Mouse (Mus musculus) embryo, embryonic 9.5 days (tissue): ENCODE measurements at regions not wholly inside any gene's neighbourhood (a gene's known extent, or its start where the extent isn't known, plus 50 kb on each side); places are given as distances from the start of the nearest gene placed in this dataset.
A peak's percentile ranks its signal among the peaks of the same experiment; 100 is the strongest.

Source experiments
- DNase-seq: peaks from one replicate; pipeline ENCODE4 v3.0.0-alpha.2; 2017; ENCODE audit errors: extremely low spot score

- DNase-seq: no peak
Observed at GRCm38 (mm10) chr1:90288892-90289731, 85.3 kb downstream of the Ackr3 start.

- peak; percentile 57 for DNase-seq
Observed at GRCm38 (mm10) chr1:90289732-90290215, 86.0 kb downstream of the Ackr3 start.

- no peak for DNase-seq
Observed at GRCm38 (mm10) chr1:90290428-90291197, 86.8 kb downstream of the Ackr3 start.

DNA sequence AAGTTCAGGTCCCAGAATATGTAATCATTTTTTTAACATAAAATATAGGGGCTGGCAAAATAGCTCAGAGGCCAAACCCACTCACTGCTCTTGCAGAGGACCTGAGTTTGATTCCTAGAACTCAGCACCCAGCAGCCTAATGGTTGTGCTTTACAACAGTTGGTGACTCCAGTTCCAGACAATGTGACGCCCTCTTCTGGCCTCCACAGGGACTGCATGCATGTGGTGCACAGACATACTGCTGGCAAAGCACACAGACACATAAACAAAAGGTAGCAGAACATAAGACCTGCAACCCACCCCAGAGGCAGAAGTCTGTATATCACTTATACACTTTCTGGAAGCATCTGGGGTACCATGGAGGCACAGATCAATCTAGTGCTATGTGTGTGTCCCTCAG lies 87.5 kb downstream of the Ackr3 start:
- no peak for DNase-seq

DNA sequence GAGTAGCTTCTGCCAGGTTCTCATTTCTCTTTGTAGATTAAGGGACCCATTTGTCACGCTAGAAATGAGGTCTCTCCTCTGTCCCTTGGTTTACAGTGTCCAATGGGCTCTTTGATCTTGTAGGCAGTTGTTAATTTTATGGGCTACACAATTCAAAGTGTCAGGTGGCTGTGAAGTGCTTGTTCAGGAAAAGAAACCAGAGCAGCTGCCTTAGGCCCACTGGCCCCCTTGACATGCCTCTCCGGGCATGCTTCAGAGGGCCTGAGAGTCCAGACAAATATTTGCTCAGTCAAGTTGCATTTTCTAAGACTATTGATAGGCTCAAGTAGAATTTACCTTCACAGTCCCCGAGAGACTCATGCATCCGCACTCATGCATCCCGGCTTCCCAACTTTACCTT lies 94.0 kb downstream of the Ackr3 start:
- DNase-seq: no peak

DNA sequence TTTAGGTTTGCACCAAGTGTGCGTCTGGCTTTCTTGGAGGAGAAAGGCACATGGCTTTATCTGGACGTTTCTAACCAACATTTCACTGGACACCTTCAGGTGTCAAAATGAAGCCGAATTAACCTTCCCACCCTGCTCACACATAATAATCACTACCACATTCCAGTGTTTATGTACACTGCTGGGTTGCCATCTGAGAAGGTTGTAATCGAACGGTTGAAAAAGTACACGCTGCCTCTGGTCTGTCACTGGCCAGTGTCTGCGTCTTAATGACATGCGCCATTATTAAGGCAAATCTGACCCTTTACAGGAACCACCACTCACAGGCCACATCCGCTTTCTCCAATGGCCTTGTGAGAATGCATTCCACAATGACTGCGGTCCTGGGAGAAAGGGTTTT lies 96.4 kb downstream of the Ackr3 start:
- DNase-seq: no peak

GRCm38 (mm10) chr1:90304331-90304730 lies 100.6 kb downstream of the Ackr3 start:
- DNase-seq: no peak

DNA sequence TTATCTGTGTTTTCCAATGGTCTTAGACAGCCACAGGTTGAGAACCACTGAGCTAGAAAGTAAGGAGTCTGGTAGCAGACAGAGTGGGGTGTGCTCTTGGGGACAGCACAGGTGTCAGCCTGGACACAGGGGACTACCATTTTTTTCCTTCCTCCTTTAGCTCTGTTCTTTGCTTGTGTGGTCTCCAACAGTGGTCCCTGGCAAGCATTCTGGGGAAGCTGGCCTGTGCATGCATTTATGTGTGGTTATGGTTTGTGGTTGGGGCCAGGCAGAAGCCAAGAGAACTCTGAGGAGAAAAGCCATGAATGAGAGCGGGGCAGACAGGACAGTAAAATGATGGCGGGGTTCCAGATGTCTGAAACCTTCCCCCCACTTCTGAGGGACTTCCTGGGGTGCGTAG lies 107.2 kb downstream of the Ackr3 start:
- no peak for DNase-seq

GRCm38 (mm10) chr1:90311649-90312442 lies 108.1 kb downstream of the Ackr3 start:
- DNase-seq: no peak

DNA sequence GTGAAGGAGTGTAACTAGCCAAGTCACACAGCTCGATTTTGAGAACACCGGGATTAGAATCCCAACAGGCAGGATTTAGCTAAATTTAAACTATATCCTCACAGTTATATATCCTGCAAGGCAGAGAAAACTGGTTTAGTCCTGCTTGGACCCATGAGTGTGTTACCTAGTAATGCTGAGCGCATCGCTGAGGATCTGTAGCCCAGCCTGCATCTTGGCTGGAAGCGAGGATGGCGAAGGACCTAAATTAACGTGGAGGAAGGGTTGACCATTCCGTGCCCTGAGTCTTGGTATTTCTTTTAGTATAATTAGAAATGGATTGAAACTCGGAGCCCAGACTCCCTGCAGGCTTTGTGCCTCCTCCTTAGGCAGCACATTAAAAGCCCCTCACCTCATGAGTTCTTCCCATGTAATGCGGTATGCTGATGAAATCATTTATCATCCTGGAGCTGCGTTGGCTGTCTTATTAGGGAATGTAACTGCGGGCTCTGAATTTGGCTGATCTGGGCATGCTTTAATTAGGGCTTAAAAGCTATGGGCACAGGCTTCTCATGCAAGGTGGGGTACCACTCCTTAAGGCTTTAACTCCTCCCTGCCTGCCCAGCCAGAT lies 110.1 kb downstream of the Ackr3 start:
- no peak for DNase-seq

GRCm38 (mm10) chr1:90317902-90318301 lies 114.1 kb downstream of the Ackr3 start:
- no peak for DNase-seq

DNA sequence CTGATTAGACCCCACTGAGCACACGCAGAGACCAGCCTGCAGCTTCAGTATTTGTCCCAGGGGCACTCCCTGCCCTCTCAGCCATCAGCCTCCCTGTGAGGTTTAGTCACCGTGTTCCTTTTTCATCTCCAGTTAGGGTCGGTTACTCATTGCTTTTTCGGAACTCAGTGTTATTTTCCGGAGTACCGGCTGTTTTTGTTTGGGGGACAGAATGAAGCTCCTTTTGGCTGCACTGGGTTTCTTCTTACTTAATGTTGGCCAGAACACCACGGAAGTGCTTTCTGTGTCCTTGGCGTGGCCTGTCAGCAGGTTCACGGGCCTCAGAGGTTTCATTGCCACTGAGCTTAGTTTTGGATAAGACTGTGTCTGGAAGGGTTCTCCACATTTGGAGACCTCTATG lies 114.7 kb downstream of the Ackr3 start:
- DNase-seq: no peak

DNA sequence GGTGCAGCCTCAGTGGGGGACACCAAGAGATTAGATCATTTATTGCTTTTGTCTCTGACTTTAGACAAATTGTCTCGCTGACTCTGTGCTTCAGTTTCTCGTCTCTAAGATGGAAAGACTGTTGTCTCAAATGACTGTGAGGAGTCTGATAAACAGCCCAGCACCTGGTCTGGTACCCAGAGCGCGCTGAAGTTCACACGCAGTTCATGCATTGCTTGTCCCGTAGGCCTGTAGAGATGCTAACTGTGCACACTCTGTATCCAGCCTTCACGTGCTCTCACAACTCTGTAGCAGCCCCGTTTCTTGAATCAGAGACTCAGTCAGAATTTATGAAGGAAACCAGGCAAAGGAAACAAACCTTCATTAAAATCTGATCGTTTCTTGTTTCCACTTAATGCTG lies 116.7 kb downstream of the Ackr3 start:
- no peak for DNase-seq

GRCm38 (mm10) chr1:90321501-90321900 lies 117.7 kb downstream of the Ackr3 start:
- no peak for DNase-seq

GRCm38 (mm10) chr1:90327237-90327636 lies 123.5 kb downstream of the Ackr3 start:
- no peak for DNase-seq

DNA sequence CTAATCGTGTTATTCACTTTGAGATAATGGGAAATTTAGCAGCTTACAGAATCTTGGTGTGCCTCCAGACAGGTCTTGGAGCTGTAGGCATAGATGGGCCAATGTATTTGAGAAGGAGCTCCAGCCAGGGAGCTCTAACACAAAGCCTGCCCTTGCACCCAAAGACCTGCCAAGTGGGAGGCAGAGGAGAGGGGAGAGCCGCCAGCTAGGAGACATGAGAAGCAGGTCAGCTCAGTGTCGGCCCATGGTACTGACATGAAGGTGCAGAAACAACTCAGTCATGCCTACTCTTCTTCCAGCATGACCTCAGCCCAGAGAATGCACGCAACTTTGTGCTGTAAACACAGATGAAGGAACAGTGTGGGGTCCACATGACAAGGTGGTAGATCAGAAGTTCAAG lies 128.8 kb downstream of the Ackr3 start:
- DNase-seq: no peak

- DNase-seq: no peak
Observed at GRCm38 (mm10) chr1:90333676-90334430, 130.1 kb downstream of the Ackr3 start.

- peak; percentile 42 for DNase-seq
Observed at GRCm38 (mm10) chr1:90335001-90335747, 131.4 kb downstream of the Ackr3 start.

DNA sequence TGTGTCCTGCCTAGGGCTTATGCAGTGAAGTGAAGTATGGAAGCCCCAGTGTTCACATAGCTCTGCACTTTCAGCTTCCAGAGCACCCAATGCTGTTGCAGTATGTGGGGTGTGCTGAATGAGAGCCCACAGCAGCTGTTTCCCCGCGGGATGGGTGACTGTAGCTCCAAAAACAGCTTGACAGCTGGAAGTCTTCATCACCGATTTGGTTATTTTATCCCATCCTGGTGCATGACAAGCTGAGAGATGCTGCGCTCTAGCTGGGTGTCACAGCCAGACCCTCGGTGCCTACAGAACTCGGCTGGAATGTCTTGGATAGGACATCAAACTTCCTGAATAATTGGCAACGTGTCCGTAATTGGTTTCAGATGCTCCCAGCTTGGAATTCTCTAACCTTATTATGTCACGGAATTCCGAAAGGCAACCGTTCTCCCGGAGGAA lies 134.1 kb downstream of the Ackr3 start:
- no peak for DNase-seq

GRCm38 (mm10) chr1:90342346-90342745 lies 138.6 kb downstream of the Ackr3 start:
- no peak for DNase-seq
